Mouse (Mus musculus): ENCODE measurements at regions not wholly inside any gene's neighbourhood (a gene's known extent, or its start where the extent isn't known, plus 50 kb on each side); places are given as distances from the start of the nearest gene placed in this dataset.

- TF ChIP-seq GATA1 (IDR thresholded peaks at IDR 0.05; ENCODE audit: low read length): no peak
Observed at GRCm38 (mm10) chr11:112649298-112649697, 132.7 kb upstream of the Sox9 start.

GRCm38 (mm10) chr11:112657410-112658159 lies 124.4 kb upstream of the Sox9 start:
- TF ChIP-seq GATA1 (IDR thresholded peaks at IDR 0.05; ENCODE audit: low read length): no peak

GRCm38 (mm10) chr11:112659911-112660310 lies 122.1 kb upstream of the Sox9 start:
- TF ChIP-seq GATA1 (IDR thresholded peaks at IDR 0.05; ENCODE audit: low read length): no peak

GRCm38 (mm10) chr11:112661426-112661825 lies 120.6 kb upstream of the Sox9 start:
- TF ChIP-seq GATA1 (IDR thresholded peaks at IDR 0.05; ENCODE audit: low read length): no peak

GRCm38 (mm10) chr11:112667311-112667710 lies 114.7 kb upstream of the Sox9 start:
- no peak for TF ChIP-seq GATA1 (IDR thresholded peaks at IDR 0.05; ENCODE audit: low read length)

DNA sequence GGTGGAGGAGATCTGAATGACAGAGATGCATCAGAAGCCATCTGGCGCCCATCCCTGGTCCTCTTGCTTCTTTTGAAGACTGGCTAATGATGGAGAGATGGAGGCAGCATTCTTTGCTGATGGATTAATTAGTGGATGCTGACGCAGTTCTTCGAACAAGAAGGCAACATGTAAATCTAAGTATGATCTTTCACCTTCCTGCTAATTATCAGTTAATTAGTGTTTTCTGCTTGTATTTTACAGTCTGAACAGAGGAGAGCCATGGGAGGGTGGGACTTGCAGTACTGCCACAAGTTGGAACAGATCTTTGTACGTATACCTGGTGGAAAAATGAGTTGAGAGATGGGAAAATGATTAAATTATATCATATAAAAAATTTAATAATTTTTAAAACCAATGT lies 109.9 kb upstream of the Sox9 start:
- TF ChIP-seq GATA1 (IDR thresholded peaks at IDR 0.05; ENCODE audit: low read length): no peak

- TF ChIP-seq GATA1 (IDR thresholded peaks at IDR 0.05; ENCODE audit: low read length): no peak
Observed at GRCm38 (mm10) chr11:112690047-112690446, 92.0 kb upstream of the Sox9 start.

DNA sequence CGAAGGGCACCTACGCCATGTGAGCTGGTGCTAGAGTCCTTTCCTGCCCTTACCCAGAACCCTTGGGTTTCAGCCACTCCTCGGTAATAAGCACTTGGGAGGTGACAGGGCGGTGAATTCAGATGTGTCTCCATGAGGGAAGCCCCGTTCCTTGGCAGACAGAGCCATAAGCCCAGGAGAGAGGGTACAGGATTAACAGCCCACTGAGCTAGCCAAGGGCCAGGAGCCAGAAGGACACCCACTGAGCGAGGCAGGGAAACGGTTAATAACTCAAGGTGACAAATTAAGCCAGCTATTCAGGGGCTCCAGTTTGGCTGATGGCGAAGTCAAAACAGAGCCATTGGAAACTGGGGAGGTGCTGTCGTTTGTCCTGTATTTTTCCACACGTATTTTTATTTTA lies 75.9 kb upstream of the Sox9 start:
- TF ChIP-seq GATA1 (IDR thresholded peaks at IDR 0.05; ENCODE audit: low read length): no peak

DNA sequence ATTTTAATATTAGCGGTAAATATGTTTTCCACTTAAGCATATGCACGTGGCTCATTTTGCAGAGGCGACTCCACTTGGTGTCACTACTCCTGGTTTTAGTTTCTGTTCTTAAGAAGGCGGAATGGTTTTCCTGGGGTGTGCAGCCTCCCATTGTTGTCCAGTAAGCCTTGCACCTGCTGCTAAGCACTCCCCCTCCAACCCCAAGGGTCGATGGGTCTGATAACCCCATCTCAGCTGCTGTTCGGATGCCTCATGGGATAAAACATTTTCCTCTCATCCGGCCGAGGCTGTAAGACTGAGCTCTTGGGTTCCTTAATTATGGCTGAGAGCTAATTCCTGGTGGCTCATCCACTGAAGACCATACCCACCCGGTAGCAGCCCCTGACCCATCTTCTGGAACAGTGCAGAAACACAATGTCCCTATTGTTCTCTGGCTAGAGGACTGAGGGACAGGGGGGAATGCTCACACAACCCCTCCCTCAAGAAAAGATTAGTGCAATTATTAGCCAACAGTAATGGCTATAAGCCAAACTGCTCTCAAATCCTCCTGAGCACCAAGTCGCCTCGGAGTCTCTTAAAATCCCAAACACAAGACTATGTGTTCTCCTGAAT lies 73.8 kb upstream of the Sox9 start:
- no peak for TF ChIP-seq GATA1 (IDR thresholded peaks at IDR 0.05; ENCODE audit: low read length)

DNA sequence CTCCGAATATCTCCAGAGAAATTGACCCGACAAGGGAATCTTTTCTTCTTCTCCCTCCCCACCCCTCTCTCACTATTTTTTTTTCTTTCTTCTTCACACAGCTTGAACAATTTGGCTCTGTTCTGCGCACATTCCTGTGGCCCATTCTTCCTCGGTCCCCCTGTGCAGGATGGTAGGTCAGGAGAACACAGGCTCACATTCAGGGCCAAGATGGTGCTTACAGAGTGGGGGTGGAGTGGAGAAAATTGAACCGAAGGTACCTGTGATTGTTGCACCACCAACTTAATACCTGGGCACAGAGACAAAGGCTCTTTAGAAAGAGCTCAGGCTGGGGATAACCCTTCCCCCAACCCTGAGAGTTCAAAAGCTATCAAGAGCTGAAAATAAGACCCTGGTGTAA lies 70.4 kb upstream of the Sox9 start:
- TF ChIP-seq GATA1 (IDR thresholded peaks at IDR 0.05; ENCODE audit: low read length): no peak

DNA sequence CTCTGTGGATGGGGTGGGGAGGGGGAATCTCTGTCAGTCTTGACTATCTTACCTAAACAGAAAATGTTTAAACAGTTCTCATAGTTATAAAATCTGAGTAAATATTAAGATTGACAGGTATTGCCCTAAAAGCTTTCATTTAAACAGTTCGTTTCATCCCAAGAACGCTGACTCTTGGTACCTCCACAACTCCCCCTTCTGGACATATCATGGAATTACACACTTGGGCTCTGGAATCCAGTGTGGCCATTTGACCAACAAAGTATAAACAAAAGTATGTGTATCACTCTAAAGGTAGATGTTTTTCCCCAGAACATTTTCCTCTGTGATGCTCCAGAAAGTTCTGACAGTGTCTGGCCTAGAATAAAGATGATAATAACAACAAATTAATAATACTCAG lies 63.5 kb upstream of the Sox9 start:
- no peak for TF ChIP-seq GATA1 (IDR thresholded peaks at IDR 0.05; ENCODE audit: low read length)

- TF ChIP-seq GATA1 (IDR thresholded peaks at IDR 0.05; ENCODE audit: low read length): no peak
Observed at GRCm38 (mm10) chr11:112720652-112721051, 61.4 kb upstream of the Sox9 start.

DNA sequence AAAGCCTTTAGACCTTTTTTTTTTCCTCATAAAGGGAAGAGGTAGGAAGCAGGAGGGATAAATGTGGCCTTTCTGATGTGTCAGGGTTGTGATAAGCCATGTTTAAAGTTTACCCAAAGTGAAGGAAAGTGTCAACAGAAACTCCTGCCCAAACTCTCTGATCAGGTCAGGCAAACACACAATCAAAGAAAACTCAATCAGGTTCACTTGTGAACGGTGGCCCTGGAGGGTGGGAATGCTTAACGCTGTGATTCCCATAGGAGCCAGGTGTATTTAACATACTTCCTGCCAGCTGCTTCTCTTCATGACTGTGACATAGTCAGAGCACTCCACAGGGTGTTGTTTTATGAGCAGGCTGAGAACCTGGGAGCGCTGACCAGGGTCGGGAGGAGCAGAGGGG lies 59.1 kb upstream of the Sox9 start:
- no peak for TF ChIP-seq GATA1 (IDR thresholded peaks at IDR 0.05; ENCODE audit: low read length)

GRCm38 (mm10) chr11:112728154-112728952 lies 53.7 kb upstream of the Sox9 start:
- no peak for TF ChIP-seq GATA1 (IDR thresholded peaks at IDR 0.05; ENCODE audit: low read length)

All from G1E-ER4 (cell line).